ENCODE assay signal across 16 mouse cellular contexts in the genomic region with DNA sequence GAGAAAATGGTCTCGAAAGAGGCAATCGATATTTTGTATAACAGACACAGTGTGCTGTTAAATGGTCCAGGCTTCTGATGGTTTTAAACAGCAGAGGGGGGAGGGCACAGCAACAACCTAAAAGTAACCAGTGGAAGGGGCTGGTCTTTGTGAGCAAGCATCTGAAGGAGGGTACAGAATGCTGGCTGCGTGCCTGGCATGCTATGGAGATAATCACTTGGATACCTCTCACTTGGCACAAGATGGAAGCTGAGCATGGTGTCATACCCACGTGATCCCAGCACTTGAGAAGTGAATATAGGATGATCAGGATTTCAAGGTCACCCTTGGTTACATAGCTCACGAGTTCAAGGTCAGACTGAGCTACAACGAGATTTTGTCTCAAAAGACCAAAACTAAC.
DNase-seq lines count a peak whose midpoint lies in the region; ATAC-seq lines count a peak whose summit lies in the region.
"Had no signal": no experiment of that assay in that cellular context is flagged by ENCODE, and none has a peak within 500 bp of the region (broad histone marks: within the 10 kb centered on the region; RNA-seq: fewer than 3 reads in every experiment).

No protein-coding gene starts in this region.

- WGBS in heart, embryonic 16.5 days = 49% methylated on average over 6 of the region's 6 CpGs
- 76% methylated on average over 6 of the region's 6 CpGs for WGBS in neural tube, embryonic 15.5 days

- DNase-seq in heart, adult 9 months (ENCODE audit: low spot score in 2 of 2) = no peak
- no peak for DNase-seq in neural tube, embryonic 10.5 days (ENCODE audit: extremely low spot score, low spot score)
- peak; percentile 53 for DNase-seq in testis, postnatal 10 days (ENCODE audit: low spot score)
- no peak for DNase-seq in urinary bladder, postnatal 10 days (ENCODE audit: low spot score)
- DNase-seq: adrenal gland, postnatal 10 days; cerebellum, adult 11-12 months; cerebellum, adult 9-10 months; cerebellum, postnatal 25 days; forebrain, postnatal 0 days; gastrocnemius, postnatal 14 days; heart, adult 2 months had no signal

- H3K36me3 ChIP-seq in heart, embryonic 16.5 days (ENCODE audit: control insufficient read depth, insufficient read depth) = no peaks in the 10 kb centered on the region
- no peaks in the 10 kb centered on the region for H3K36me3 ChIP-seq in neural tube, embryonic 15.5 days
- H3K36me3 ChIP-seq: embryonic facial prominence, embryonic 12.5 days; hindbrain, embryonic 15.5 days had no signal

- peak overlapping the region; percentile 68 for H3K27ac ChIP-seq in heart, embryonic 16.5 days (ENCODE audit: low read length)
- H3K27ac ChIP-seq in neural tube, embryonic 15.5 days (replicated peaks) = 0 out of 2 replicates have a peak overlapping the region, but pooled peaks have one; percentile 25
- H3K27ac ChIP-seq: embryonic facial prominence, embryonic 12.5 days; heart, adult 2 months; hindbrain, embryonic 15.5 days had no signal

- peaks cover 10% of the 10 kb centered on the region for H3K4me1 ChIP-seq in heart, embryonic 16.5 days (ENCODE audit: control insufficient read depth, insufficient read depth, low read length)
- peaks cover 6% of the 10 kb centered on the region; the same call in 1 of the 2 replicates for H3K4me1 ChIP-seq in neural tube, embryonic 15.5 days

- no peak overlapping the region for H3K9ac ChIP-seq in heart, embryonic 16.5 days (ENCODE audit: low read length)
- no peak overlapping the region for H3K9ac ChIP-seq in neural tube, embryonic 15.5 days (replicated peaks)
- H3K9ac ChIP-seq: embryonic facial prominence, embryonic 12.5 days; forebrain, postnatal 0 days; hindbrain, embryonic 15.5 days had no signal

- ATAC-seq in heart, embryonic 16.5 days (replicated peaks; ENCODE audit: extremely low read depth, insufficient read depth, low FRiP score) = peak; percentile 90
- ATAC-seq in neural tube, embryonic 15.5 days (ENCODE audit: low FRiP score) = no peak
- ATAC-seq: forebrain, postnatal 0 days; intestine, embryonic 16.5 days had no signal

- H3K9me3 ChIP-seq in heart, embryonic 16.5 days (replicated peaks; ENCODE audit: control insufficient read depth, low read length) = no peaks in the 10 kb centered on the region
- H3K9me3 ChIP-seq in neural tube, embryonic 15.5 days (replicated peaks) = no peaks in the 10 kb centered on the region
- H3K9me3 ChIP-seq: embryonic facial prominence, embryonic 12.5 days; hindbrain, embryonic 15.5 days had no signal

- H3K4me3 ChIP-seq in heart, embryonic 16.5 days (ENCODE audit: low read length) = no peak overlapping the region
- H3K4me3 ChIP-seq in neural tube, embryonic 15.5 days (replicated peaks) = no peak overlapping the region
- H3K4me3 ChIP-seq: embryonic facial prominence, embryonic 12.5 days; heart, adult 2 months; hindbrain, embryonic 15.5 days had no signal

- no peaks in the 10 kb centered on the region; the same call in 1 of the 2 replicates for H3K27me3 ChIP-seq in heart, embryonic 16.5 days (ENCODE audit: control insufficient read depth, insufficient read depth, low read length)
- H3K27me3 ChIP-seq in neural tube, embryonic 15.5 days (replicated peaks) = no peaks in the 10 kb centered on the region
- H3K27me3 ChIP-seq: embryonic facial prominence, embryonic 12.5 days; hindbrain, embryonic 15.5 days had no signal

- H3K4me2 ChIP-seq in heart, embryonic 16.5 days (ENCODE audit: low read depth, low read length) = no peak overlapping the region
- H3K4me2 ChIP-seq in neural tube, embryonic 15.5 days = no peak overlapping the region
- H3K4me2 ChIP-seq: embryonic facial prominence, embryonic 12.5 days; hindbrain, embryonic 15.5 days had no signal
